Comparison of ENCODE assay signal across 8 mouse cellular contexts in genomic region chr6:60828047-60828428, GRCm38 (mm10). TPM values are rescaled to one million over a fixed set of nuclear protein-coding genes. Genes with fewer than 3 reads are reported as not detected.
A peak's percentile ranks its signal among the peaks of the same experiment; 100 is the strongest.
DNase-seq lines count a peak whose midpoint lies in the region; ATAC-seq lines count a peak whose summit lies in the region.

No protein-coding gene starts in this region.

- no peaks in the 10 kb centered on the region for H3K36me3 ChIP-seq in heart, embryonic 10.5 days
- H3K36me3 ChIP-seq in megakaryocyte, embryonic 14.5 days (replicated peaks; ENCODE audit: low read length) = peaks cover 18% of the 10 kb centered on the region

- peaks cover 12% of the 10 kb centered on the region; the same call in 1 of the 2 replicates for H3K4me1 ChIP-seq in heart, embryonic 10.5 days
- H3K4me1 ChIP-seq in megakaryocyte, embryonic 14.5 days = peaks cover 38% of the 10 kb centered on the region

- peak; percentile 94 for DNase-seq in heart, embryonic 10.5 days (ENCODE audit: low spot score)
- DNase-seq in heart, postnatal 4 days = no peak
- DNase-seq in brain, adult 2 months (ENCODE audit: low read depth, low spot score) = peak; percentile 47
- no peak for DNase-seq in thymus, postnatal 4 days
- no peak for DNase-seq in kidney, adult 11 months
- DNase-seq in left cerebral cortex, adult 11 months (ENCODE audit: low spot score) = no peak

- H3K27me3 ChIP-seq in heart, embryonic 10.5 days (ENCODE audit: insufficient read depth, poor library complexity, severe bottlenecking) = peaks cover 4% of the 10 kb centered on the region; the same call in 1 of the 2 replicates
- peaks cover 8% of the 10 kb centered on the region for H3K27me3 ChIP-seq in megakaryocyte, embryonic 14.5 days (replicated peaks)

- 17% methylated on average over 1 of the region's 1 CpGs for WGBS in heart, embryonic 10.5 days

- H3K9me3 ChIP-seq in heart, embryonic 10.5 days = no peaks in the 10 kb centered on the region
- no peaks in the 10 kb centered on the region for H3K9me3 ChIP-seq in megakaryocyte, embryonic 14.5 days

- peak overlapping the region; percentile 64 for H3K4me3 ChIP-seq in heart, embryonic 10.5 days
- peak overlapping the region; percentile 95 for H3K4me3 ChIP-seq in megakaryocyte, embryonic 14.5 days (replicated peaks)

- peak overlapping the region; percentile 86; the same call in 1 of the 2 replicates for H3K27ac ChIP-seq in heart, embryonic 10.5 days

- ATAC-seq in granulocyte monocyte progenitor cell, adult 5-6 weeks (replicated peaks; ENCODE audit: poor library complexity, severe bottlenecking) = 0 out of 2 replicates have a peak, but pooled peaks have one; percentile 28

RNA-seq across cellular contexts. Expression of gene Snca, which starts 1.6 kb away (rescaled TPM):
- 24.2 and 27.7 TPM in 2 replicates for polyA plus RNA-seq in heart, embryonic 10.5 days (2016; fragmentation: Nextera tagmentation; extraction: Ambion mirVana)
- 10 to 100 TPM; 11.5 to 31.0 TPM for total RNA-seq in heart, postnatal 4 days (2021)
- total RNA-seq in granulocyte monocyte progenitor cell, adult 5-6 weeks (2014; fragmentation: Nextera tagmentation) = not detected in 2 replicates
- 0.10 TPM in 1 of 2 replicates, not detected in the other for total RNA-seq in granulocyte monocyte progenitor cell, adult 5-6 weeks (2017)
- 2.3 and 37.4 TPM in 2 replicates for polyA plus RNA-seq in megakaryocyte, embryonic 14.5 days (2012; ENCODE audit: insufficient read depth, low replicate concordance)

Comparison
In these comparisons a context has a peak if more than half of its experiments do, and no peak if none do; other contexts are left out.
1. DNase-seq: peak in heart, embryonic 10.5 days (single experiment) and brain, adult 2 months (single experiment); none in heart, postnatal 4 days (single experiment), thymus, postnatal 4 days (single experiment), kidney, adult 11 months (single experiment) and left cerebral cortex, adult 11 months (single experiment).
2. RNA of gene Snca, which starts 1.6 kb away (total RNA-seq): 11.5 to 31.0 TPM in heart, postnatal 4 days; 0.10 TPM in granulocyte monocyte progenitor cell, adult 5-6 weeks; every median in the first group is over 10 times any median in the second.